Mouse (Mus musculus) T-helper 2 cell (primary cell): ENCODE measurements around the gene Atp2a3.

ENCODE experiments used
- in situ Hi-C: fragments of 300-600 bp; cut with MboI, MseI; formaldehyde crosslinking; loops from one replicate; pipeline ENCODE4 v1.15.1; 2025; ENCODE audit warnings: high pct_unique_total_duplicates

The Atp2a3 gene

DNA sequence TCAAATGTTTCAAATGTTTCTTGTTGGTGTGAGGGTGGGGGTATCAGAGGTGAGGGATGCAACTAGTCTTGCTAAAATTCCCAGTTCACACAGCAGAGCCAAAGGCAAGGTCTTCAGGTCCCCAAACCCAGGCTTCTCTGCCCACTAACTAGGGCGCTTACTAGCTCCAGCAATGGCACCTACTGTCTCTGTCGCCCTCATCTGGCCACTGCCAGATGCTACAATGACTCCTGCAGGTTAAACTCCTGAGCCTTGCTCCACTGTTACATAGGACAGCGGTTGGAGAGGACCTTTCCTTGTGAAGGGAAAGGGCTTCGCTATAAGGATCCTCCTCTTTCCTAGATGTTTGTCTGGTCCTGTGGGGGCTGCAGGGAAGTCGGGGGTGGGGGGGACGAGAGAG, 40.1 kb downstream of the Atp2a3 start:
- in situ Hi-C loops, result no loop called here

DNA sequence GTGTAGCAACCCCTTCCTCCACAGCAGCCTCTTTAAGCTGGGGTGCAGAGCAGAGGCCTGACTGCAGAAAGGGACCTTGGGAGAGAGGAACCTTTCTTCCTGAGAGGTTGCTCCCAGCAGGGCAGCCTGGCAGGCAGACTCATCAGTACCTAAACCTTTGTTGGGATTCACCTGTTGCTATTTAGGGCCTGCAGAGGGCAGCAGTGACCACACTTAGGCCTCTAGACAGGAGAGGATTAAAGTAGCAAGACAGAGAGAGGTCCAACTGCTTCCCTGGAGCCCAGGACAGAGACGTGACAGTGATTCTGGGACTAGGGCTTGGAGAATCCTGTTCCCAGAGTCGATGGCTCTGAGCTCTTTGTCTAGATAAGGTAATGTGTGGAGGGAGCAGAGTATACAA, 45.4 kb downstream of the Atp2a3 start:
- in situ Hi-C loops, result no loop called here

DNA sequence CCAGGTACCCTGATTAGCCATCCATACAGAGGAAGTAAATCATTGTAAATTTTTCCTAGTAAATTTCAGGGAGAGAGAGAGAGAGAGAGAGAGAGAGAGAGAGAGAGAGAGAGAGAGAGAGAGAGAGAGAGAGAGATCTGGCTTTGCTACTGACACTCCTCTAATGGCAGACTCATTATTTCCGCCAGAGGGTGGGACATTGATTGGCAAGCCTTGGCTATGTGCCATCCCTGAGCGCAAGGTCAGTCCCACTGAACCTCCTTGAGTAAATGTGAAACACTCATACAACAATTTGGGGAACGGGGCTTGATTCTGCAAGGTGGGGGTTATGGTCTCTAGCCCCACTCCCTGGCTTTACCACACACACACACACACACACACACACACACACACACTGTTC, 46.1 kb downstream of the Atp2a3 start:
- in situ Hi-C loops, result no loop called here

DNA sequence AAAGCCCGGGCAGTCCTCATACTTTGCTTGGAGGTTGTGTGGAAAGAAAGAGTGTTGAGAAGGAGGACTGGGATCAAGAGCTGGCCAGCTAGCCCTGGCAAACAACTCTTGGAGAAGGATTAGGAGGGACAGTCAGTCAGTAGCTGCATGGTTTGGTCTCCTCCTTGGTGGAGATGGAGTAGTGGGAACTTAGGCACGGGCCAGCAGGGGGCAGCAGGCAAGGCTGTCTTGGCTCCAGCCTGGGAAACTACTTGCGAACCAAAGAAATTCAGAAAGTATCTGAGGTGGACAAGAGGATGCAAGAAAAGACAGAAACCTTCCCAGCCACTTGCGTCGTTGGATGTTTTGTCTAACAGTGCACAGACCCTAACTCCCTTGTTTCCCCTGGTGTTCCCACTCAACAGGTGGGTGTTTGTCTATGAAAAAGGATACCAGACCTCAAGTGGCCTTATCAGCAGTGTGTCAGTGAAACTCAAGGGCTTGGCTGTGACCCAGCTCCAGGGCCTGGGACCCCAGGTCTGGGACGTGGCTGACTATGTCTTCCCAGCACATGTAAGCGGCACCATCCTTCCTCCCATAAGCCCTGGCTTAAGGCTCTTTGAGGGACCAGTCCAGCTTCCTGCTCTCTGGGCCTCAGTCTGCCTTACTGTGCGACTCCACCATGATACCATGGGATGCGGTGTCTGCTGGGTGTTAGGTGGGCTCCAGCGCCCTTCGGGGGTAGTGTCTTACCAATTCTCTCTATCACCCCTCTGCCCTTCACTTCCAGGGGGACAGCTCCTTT, 46.9 kb downstream of the Atp2a3 start:
- in situ Hi-C loops, result no loop called here

DNA sequence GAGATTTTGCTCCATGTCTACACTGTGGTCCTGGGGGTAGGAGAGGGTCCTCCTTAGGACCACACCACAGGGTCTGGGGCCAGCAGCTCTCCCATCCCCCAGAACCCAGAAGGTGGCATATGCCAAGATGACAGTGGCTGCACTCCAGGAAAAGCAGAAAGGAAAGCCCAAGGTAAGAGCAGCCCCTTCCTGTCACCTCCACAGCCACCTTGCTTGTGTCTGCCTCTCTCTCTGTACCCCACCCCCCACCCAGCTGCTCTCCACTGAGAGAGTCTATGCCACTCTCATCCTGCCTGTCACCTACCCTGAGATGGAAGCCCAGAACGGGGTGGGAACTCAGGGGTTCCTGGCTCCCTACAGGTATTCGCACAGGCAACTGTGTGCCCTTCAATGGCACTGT, 47.9 kb downstream of the Atp2a3 start:
- in situ Hi-C loops, result no loop called here

DNA sequence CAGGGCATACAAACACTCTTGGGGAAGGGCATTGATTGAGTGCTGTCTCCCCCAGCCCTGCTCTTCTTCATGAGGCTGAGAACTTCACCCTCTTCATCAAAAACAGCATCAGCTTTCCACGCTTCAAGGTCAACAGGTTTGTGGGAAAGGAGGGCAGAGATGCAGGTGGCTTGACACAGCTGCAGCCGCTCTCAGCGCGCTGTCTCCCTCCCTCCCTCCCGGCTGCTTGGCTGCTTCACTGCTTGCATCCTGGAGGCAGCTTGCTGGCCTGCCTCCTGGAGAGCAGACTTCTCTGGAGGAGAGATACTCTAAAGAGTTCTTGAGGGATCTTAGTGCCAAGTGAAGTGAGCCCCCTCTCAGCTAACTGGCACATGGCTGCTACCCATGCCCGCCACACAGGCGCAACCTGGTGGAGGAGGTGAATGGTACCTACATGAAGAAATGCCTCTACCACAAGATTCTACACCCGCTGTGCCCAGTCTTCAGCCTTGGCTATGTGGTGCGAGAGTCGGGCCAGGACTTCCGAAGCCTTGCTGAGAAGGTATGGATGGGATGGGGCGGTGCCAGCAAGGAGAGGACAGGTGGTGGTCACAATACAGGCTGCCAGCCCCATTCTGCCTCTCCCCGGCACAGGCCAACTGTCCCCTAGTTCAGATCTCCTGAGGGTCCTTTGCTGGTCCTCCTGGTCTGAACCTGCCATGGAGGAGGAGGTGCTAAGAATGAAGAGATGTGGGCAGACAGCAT, 48.7 kb downstream of the Atp2a3 start:
- in situ Hi-C loops, result no loop called here

DNA sequence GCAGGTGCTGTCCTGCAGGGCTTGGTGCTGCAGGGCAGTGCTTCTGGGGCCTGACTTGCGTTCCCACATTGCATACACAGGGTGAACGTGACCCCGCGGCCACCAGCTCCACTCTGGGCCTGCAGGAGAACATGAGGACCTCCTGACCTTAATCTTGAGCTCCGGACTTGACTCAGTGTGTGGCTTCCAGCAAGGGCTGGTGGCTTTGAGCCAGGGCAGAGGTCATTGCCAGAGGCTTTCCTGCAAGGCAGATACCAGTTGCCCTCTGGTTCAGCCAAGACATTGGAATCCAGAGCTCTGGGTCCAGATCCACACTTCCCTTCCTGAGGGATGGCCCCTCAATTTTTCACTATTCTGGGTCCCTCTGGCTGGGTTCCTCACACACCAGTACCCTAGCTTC, 53.0 kb downstream of the Atp2a3 start:
- in situ Hi-C loops, result no loop called here

DNA sequence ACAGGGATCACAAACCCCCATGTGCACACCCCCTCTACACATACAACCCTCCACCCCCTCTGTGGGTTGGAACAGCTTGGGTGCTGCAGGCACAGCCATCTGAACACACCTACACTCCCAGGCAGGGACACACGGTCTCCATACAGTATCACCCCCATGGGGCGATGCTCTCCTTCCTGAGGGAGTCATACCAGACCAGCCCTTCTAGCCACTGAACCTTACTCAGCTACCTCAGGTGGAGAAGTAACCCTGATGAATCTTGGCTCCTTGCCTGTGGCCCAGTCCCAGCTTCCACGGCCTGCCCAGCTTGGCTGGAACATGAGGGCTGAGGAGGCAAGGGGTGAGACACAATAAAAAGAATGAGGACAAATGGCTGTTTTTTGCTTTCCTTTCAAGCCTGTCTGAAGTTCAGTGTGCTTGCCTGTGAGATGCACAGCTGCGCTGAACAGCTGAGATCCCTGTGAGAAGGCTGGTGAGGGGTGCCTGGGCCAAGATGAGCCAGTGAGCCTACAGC, 53.9 kb downstream of the Atp2a3 start:
- in situ Hi-C loops, result no loop called here

DNA sequence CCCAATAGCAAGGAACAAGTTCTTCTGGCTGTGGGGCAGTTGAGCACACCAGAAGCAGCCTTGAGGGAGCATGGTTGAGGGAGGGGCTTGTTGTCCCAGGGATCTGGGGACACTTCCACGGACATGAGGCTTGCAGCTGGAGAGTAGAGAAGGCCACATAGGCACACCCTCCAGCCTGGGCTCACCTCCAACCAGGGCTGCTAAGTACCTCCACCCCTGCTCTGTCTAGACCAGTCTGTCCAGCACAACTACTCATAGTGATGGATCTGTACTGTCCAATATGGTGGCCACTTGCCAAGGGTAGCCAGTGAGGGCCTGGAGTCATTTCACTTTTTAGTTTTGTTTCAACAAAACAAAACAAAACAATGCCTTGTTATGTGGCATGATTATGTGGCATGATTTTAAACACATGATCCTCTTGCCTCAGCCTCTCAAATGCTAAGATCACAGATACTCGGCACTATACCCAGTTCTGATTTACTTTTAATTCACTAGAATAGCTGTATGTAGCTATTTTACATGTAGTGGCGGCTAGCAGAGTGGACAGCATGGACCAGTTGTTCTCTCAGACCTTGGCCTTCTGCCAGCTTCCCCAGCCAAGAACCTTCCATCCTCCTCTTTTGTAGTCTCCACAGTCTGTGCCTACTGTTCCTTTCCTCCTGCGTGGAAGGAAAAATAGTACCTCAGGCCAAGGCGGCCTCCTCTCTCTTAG, 54.6 kb downstream of the Atp2a3 start:
- in situ Hi-C loops, result no loop called here

DNA sequence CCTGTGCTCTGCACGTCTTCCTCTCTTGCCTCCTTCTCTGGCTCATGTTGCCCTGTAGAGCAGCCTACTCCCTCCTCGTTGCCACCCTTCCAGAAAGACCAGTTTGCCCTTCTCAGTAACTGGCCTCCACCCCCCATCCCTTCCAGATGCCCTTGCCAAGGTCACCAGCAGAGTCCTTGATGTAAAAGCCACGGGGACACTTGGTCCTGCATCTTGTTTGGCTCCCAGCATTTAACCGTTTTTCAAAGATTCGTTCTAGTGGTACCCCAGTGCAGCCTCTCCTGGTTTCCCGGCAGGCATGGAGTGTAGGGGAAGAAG, 55.1 kb downstream of the Atp2a3 start:
- in situ Hi-C loops, result no loop called here

DNA sequence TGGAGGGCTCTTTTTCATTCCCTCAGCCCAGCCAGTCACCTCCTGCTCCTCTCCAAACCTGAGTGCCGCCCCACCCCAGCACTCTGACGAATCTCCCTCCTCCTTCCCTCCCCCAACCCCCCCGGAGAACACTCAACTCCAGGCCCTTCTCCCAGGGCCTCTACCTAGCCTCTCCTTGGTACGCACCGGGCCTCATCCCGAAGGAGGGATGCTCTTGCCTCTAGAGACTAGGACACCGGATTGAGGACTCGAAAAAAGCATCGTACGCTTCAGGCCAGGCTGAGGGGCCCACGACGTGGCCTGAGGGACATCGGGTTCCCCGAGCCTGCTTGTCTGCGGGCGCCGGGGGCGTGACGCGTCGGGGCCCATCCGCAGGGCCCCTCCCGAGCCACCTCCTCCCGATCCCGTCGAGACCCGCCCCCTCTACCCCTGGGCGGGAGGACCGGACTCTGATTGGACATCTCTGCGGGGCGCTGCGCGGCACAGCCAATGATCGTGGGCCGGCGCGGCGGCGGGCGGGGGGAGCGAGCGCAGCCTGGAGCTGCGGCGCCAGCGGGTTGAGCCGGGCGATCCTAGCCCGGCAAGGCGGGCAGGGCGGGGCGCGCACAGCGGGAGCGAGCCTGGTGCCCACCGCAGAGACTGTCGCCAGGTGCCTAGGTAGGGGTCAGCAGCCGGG, 57.6 kb downstream of the Atp2a3 start, which contains the start of gene Camkk1:
Gene Camkk1 (plus strand): TSS at position 538 of the 676 bp plus-strand sequence.
- in situ Hi-C loops, result no loop called here

DNA sequence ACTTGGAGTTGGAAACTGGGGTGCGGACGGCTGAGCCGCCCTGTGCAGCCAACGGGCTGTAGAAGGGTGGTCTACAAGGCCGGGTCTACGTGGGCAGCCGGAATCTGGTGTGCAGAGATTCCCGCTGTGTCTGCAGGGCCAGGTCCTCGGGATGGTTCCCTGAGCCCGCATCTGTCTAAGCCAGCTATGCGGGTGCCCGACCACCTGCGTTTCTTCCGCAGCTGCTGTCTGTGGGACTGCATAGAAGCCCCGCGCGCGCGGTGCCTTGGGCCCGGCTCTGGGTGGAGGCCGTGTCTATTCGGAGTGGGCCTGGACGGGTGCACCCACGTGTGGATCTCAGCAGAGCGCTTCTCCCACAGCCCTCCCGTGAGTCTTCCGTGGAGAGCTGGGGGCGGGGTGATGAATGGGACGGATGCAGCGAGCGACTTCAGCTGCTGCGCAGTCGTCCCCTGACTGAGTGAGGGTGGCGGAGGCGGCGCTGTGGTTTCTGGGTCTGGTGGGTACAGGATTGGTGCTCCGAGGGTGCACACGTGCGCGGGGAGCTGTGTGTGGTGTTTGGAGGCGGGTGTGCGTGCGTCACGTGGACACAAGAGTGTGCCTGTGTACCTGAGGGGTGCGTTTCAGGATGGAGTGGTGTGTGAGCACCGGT, 58.3 kb downstream of the Atp2a3 start:
- in situ Hi-C loops, result no loop called here

DNA sequence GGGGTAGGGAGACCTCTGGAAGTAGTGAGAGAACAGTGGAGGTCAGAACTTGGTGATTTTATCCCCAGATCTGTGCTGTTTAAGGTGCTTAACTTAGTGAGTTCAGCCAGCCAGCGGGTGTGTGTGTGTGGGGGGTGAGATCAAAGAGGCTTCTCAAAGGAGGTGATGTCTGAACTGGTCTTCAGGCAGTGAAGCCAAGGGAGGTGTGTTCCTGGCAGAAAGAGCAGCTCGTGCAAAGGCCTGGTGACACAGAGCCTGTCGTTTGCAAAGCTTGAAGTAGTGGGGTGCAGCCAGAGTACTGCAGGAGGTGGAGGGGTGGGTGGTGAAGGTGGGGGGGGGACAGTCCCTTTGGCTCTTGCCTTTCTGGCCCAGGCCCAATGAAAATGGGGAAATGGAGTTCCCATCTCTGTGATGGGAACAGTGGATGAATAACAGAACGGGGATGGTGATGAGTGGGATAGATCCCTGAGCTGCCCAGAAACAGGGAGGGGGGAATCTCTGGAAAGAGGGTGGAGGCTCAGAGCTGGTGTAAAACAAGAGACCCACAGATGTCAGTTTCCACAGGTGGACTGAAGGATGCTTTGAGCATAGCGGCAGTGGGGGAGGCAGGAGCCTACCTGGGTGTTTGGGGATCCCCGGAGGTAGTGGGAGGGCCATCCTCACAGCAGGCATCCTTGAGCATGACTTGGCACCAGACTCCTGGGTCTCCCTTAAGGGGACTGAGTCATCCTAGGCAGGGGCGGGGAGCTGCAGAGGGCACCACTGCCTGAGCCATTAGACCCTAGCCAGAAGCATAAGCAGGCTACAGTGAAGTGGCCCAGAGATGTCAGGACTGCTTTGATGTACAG, 60.2 kb downstream of the Atp2a3 start:
- in situ Hi-C loops, result no loop called here

DNA sequence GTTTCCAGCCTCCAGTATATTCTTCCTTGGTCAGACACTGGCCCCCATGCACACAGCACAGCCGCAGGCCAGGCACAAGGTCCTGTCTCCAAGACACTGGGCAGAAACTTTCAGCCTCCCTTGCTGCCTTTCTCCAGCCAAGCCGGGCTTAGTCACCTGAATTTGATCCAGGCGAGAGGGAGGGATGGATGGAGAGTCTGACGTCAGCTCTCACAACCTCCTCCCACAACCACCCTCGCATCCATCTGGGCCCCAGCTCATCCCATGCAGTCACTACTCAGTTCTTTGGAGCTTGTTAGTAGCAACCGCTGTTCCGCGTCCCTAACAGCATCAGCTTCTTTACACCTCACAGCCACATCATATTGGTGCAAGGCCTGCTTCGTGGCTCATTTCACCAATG, 62.1 kb downstream of the Atp2a3 start:
- in situ Hi-C loops, result no loop called here

DNA sequence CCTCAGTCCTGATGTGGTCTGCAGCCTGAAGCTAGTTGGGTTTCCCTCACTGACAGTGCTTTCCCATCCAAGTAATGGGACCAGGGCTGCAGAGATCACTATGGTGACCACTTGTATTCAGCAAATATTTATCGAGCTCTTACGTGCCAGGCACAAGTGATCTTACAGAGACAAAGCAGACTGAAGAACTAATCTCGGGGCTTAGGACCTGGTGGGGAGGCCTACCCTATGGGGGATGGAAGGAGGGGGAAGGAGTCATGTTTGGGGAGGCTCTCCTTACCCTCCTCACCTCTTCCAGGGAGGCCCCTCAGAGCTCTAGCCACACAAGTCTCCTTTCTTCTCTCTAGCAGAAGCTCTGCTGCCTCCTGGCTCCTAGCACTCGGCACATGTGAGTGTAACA, 62.9 kb downstream of the Atp2a3 start:
- in situ Hi-C loops, result no loop called here

DNA sequence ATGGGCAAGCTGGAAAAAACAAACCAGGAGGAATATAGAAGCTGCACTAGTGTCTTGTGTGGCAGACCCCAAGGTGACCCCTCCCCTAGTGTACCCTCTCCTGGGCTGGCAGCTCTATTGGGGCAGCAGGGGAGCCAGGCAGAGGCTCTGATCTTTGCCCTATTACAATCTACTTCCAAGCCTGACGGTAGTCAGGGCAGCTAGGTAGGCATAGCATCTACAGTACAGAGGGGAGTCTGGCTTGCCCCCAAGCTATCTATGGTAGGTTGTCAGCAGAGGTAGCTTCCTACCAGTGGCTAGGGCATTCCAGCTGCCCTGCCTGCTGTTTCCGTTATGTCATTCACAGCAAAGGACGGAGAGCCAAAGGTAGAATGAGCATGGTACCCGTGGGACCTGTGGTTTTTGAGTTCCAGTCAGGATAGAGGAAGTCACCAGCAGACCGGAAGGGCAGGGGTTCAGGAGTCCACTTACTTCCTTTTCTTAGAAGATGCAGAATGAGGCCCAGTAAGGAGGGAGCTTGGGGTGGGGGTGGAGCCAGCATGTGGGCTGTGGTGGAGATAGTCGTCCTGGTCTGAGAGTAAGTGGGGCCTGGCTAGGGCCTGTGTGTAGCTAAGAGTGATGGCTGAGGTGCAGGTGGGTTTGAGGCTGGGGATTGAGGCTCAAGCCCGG, 63.4 kb downstream of the Atp2a3 start:
- in situ Hi-C loops, result no loop called here

DNA sequence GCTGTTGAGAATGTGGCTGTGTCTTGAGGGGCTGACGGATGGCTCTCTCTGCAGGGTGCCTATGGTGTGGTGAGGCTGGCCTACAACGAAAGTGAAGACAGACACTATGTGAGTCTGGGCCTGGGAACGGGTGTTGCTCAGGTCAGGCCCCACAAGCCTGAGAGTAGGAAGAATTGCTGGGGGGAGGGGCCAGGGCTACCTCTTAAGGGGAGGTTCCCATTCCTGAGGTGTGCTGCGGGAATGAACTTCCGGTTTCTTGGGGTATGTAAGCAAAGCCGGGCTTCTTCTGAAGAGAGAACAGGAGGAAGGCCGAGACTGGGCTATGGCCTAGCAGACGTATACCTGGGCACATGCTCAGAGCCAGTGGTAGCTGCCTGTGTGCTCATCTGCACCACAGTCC, 66.0 kb downstream of the Atp2a3 start:
- in situ Hi-C loops, result no loop called here

DNA sequence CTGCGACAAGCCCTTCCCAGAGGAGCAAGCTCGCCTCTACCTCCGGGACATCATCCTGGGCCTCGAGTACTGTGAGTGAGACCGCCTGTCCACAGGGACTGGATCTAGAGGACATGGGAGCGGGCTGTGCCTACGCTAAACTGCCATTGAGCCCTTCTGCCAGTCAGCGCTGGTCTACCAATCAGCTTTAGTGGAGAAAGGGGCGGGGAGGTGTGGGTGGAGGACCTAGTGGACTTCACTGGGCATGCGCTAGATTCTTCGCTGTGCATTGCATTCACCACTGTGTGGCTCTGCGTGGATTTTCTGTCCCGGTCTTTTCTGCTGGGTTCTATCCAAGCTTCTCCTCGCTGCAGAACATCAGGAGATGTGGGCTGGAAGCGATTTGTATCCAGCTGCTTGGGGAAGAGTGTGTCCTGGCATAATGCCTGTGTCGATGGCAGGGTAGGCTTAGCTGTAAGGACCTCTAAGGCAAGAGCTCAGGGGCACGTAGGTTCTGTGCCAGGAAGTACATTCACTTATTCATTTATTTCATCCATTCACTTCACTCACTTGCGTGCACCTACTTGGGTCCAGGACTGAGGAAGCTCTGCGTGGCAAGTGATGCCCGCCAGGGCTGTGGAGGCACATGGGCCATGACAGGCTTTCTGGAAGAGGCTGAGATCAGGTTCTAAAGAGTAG, 70.0 kb downstream of the Atp2a3 start:
- in situ Hi-C loops, result no loop called here

DNA sequence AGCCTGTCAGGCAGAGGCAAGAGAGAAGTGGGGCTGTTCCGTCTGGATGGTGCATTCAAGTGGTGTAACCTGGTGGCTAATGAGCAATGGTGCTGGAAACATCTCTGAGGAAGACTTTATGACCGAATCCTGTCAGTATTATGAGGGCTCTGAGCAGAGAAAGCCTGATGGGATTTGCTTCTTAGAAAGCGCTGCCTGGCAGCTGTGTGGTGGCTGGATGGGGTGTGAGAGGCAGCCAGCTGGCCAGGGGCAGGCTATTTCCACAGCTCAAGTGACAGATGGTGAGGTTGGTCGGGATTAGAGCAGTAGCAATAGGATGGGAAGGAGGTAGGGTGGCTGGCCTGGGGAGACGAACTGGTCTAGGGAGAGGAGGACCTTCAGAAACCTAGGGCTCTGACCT, 70.6 kb downstream of the Atp2a3 start:
- in situ Hi-C loops, result no loop called here
